Mouse (Mus musculus) bone marrow, adult 2 months (tissue): ENCODE measurements around the gene Selenot.
"Not testable (repeated sequence)": the region's sequence is repeated elsewhere in the genome, so short reads cannot be mapped to it uniquely, and the experiment has no call there.

Experiments
- CTCF ChIP-seq: fragments of 200-500 bp; IDR thresholded peaks from 2 replicates; pipeline ENCODE4 v1.5.1; 2011; ENCODE audit warnings: low read length, control low read depth; ENCODE audit not compliant: control insufficient read depth, insufficient read depth
- POLR2A ChIP-seq: fragments of 200-500 bp; IDR thresholded peaks from 2 replicates; pipeline ENCODE4 v1.6.1; 2011; ENCODE audit warnings: low read depth, mild to moderate bottlenecking, control low read depth, low read length, borderline replicate concordance; ENCODE audit not compliant: control insufficient read depth

DNA sequence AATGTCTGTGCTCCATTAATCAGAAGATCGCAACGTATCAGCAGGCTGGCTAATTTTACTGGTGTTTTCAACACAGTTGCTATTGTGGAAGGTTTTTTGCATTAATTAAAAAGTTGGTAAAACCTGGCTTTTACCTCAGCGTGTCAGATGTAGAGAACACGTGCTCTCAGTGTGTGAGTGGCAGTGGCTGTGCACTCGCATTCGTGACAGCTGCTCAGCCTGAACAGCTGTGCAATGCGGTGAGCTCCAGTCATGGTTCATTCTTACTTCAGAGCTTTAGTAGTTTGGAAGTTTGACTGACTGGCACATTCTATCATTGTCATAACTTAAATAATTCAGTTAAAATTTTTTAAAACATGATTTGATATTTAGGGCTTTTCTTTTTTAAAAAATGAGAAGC, 16.2 kb downstream of the Selenot start:
- TF ChIP-seq CTCF, POLR2A: not testable (repeated sequence)
